Mouse (Mus musculus) spleen, adult 18-20 months (tissue): ENCODE data around the gene Gkap1.

Source experiments
- DNase-seq, 2 experiments: peaks; one replicate each; pipeline ENCODE4 v3.0.0; 2022; ENCODE audit warnings: mixed read lengths in 2 of 2

Gene Gkap1

GRCm38 (mm10) chr13:58275599-58275998 is at the start of gene Gkap1:
TSS of gene Gkap1 (minus strand) at chr13:58275699.
- no peak for DNase-seq

- DNase-seq, result no peak
These were observed 42.3 kb upstream of the Gkap1 start for GRCm38 (mm10) chr13:58317768-58318167.

DNA sequence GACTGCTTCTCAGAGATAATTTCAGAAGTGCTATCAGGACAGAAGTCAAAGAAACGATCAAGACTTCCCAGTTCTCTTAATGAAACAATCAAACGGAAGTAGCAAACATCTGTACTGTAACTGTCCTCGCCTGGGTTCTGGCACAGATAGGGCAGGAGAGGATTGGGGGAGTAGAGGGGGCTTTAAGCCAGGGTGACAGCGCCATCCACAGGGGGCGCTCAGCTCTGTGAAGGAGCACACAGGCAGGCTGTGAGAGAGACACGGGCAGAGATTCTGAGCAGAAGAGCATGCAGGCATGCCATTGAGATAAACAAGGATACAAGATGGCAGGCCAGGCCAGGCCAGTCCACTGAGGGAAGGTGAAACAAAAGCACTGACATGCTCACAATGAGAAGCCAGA is 39.5 kb upstream of the Gkap1 start:
- DNase-seq, result no peak

GRCm38 (mm10) chr13:58313758-58314157 is 38.3 kb upstream of the Gkap1 start:
- no peak for DNase-seq

GRCm38 (mm10) chr13:58311351-58311750 is 35.9 kb upstream of the Gkap1 start:
- DNase-seq, result no peak

GRCm38 (mm10) chr13:58309499-58309898 is 34.0 kb upstream of the Gkap1 start:
- no peak for DNase-seq

DNA sequence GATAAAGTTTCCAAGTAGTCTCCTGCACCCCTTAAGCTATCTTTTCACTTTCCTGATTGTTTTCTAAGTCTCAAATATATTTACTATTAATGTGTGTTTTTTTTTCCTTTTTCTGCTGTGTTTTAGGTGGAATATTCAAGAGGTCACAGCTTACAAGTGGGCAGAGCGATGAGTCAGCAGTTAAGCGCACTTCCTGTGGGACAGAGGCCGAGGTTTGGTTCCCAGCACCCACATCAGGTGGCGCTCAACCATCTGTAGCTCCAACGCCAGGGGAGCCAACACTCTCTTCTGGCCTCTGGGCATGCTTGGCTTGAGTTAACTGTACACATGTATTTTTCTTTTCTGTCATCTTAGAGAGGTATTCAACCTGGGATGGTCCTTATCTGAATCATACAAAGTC is 32.0 kb upstream of the Gkap1 start:
- DNase-seq, result no peak

- no peak for DNase-seq
These were observed 29.7 kb upstream of the Gkap1 start for GRCm38 (mm10) chr13:58305230-58305629.

DNA sequence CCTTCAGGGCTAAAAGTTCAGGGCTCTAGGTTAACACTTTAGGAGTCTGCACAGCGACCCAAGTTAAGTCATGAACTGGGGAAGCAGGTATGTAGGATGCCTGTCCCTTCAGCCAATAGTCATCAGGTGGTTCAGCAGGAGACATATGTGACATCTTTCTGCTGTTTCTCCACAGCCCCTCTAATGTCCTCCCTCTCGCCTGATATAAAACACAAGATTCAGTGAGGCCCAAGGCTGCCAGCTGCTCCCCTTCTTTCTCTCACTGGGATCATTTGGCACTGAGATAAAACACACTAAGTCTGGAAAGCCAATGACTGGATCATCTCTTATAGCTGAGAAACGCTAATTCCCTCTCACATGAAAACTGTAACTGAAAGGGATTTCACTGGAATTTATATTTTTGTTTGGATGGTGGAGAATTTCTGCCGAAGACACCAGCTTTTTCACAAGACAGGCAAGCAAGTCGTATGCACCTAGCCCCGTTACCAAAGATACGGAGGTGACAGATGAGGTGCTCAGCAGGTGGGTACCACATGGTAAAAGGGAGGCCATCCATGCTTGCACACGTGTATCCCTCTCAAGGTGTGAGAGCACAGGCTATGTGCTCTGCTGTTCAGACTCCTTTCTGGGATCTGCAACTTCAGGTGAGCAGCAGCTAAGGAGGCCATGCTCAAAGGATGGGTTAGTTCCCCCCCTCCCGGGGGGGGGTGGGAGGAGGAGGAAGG is 27.1 kb upstream of the Gkap1 start:
- no peak for DNase-seq

DNA sequence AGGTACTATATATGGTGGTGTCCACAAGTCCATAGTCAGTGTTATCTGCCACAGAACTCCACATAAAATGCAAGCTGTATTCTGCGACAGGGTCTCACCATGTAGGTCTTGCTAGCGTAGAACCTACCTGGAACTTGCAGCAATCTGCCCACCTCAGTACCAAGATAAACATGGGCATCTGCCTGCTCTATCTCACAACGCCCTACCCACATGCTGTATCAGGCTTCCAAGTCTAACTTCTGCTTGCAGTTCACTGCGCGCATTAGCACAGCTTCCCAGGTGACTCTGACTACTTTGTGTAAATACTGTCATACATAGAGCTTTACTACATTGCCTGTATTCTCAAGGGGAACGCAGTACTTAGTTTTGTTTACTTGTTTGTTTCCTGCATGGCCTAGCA is 26.5 kb upstream of the Gkap1 start:
- no peak for DNase-seq

DNA sequence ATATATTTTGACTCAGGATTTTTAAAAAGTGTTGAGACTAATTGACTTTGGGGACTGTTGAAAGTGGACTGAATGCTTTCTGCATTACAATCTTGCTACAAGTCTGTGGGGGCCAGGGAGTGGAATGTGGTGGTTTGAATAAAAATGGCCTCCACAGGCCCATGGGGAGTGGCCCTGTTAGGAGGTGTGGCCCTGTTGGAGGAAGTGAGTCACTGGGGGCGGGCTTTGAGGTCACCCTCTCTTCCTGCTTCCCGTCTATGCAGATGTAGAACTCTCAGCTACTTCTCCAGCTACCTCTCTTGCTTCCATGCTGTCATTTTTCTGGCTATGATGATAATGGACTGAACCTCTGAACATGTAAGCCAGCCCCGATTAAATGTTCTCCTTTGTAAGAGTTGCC is 23.3 kb upstream of the Gkap1 start:
- DNase-seq, result no peak

DNA sequence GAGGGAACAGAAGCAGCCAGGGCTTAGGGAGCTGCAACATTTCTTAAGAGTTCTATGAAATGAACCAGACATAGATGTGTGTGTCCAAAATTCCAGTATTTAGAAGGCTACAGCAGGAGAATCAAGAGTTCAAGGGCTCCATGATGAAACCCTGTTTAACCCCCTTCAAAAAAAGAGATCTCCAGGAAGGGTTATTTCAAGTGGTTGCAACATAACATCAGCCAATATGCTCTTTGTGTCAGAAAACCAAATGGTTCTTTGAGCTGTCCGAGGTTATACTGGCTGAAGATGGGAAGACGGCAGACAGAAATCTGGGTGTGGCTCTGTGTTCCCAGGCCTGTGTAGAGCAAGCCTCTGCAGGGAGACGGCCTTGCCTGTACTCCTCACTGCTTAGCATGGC is 20.1 kb upstream of the Gkap1 start:
- DNase-seq, result no peak

- no peak for DNase-seq
These were observed 17.3 kb upstream of the Gkap1 start for GRCm38 (mm10) chr13:58292811-58293210.

GRCm38 (mm10) chr13:58289308-58289707 is 13.8 kb upstream of the Gkap1 start:
- no peak for DNase-seq

- peak; percentile 47 to 76 for DNase-seq
These were observed 12.3 kb upstream of the Gkap1 start for GRCm38 (mm10) chr13:58287822-58288221.

GRCm38 (mm10) chr13:58283466-58283865 is 8.0 kb upstream of the Gkap1 start:
- DNase-seq, result no peak

- no peak for DNase-seq
These were observed 6.4 kb upstream of the Gkap1 start for GRCm38 (mm10) chr13:58281936-58282335.

DNA sequence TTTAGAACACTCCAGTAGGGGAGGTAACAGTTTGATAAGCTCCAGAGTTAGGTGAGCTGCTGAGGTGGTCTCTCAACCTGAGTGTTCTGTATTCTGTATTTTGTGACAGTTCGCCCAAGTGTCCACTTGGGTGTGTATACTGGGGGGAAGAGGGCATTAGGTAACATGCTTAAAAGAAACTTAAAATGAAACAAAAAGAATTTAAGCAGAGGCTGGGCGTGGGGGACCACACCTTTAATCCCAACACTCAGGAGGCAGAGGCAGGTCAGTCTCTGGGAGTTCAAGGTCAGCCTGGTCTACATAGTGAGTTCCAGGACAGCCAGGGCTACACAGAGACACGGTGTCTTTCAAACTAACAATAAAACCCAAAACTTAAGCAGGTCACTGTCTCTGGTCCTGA is 5.0 kb upstream of the Gkap1 start:
- no peak for DNase-seq

DNA sequence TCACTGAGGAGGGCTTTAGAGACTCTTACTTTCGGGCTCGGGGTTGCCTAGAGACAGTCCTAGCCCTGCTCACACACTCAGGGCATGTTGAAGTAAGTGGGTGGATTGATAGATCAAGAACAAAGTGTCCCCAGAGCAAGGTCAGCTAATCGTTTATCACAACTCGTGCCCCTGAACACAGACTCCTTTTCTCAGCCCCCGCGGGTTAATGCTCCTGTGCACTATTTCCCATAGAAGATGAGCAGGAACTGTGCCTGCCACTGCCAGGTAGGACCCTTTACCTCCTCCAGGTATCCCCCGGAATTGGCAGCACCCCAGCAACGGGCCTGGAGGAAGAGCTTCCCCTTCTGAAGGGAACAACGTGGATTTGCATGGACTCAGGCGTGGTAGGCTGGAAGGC is 757 bp upstream of the Gkap1 start:
- DNase-seq, result no peak

DNA sequence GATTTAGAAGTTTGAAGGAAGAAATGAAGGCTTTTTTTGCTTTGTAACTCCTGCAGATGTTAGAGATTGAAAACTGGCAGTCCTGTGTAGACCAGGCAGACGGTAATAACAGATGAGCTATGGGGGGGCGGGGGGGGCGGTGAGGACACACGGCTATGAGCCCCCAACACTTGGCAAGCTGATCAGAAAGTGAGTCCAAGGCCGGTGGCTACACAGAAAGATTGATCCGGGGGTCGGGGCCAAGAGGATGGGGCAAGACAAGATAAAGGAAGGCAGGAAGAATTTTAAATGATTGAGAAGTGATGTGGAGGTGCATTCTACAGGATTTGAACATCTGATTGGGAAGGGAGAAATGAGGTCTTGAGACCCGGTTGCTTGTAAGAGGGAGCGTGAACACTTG is 423 bp downstream of the Gkap1 start:
- no peak for DNase-seq

DNA sequence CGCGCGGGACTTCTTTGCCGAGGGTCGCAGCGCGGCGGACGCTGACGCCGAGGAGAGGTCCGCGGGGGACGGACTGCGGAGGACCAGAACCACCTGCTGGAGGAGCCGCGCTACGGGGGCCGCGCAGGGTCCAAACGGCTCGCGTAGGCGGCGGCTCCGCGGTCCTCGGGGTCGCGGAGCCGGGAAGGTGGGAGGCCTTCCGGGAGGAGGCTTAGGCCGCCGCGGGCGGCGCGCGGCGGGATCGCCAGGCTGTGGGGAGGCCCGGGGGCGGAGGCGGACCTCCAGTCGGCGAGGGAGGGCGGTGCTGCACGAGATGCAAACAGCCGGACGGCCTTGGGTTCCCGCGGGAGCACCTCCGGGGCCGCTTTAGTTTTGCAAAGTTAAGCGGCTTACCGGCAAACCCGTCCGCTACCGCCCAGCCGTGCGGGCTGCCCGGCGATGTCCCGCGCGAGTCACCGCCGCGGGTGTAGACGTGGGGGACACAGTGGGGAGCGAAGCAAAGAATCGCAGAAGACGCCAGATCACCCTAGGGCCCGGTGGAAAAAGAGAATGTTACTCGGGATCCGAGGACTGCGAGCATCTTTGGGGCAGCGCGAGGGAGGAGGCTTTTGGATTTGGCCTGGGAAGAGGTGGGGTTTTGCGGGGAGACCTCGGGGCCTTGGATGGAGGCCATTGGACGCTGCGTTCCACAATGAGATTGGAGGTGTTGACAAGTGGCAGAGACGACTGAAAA is 1.1 kb downstream of the Gkap1 start:
- DNase-seq, result peak; percentile 61 to 62

GRCm38 (mm10) chr13:58273411-58274258 is 1.9 kb downstream of the Gkap1 start:
- DNase-seq, result peak; percentile 10 to 34

GRCm38 (mm10) chr13:58266864-58267263 is 8.6 kb downstream of the Gkap1 start:
- DNase-seq, result no peak

GRCm38 (mm10) chr13:58263546-58263945 is 12.0 kb downstream of the Gkap1 start:
- DNase-seq, result no peak
